ENCODE assay signal across 23 mouse cellular contexts in the genomic region with DNA sequence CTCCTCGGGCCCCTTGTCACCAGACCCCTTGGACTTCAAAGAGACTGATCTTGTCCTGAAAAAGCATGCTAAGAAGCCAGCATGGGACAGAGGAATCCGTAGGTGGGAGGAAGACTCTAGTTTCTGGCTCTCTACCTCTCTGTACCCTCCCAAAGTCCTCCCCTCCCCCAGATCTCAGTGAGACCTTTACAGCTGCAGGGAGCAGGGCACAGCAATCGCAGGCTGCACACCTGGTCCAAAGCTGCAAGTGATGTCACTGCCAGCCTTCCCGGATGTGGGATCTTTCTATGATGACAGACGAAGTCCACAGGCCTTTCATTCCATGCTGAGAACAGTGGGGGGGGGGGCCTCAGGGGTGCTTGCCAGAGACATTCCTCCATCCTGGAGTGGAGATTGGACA. TPM values are rescaled to one million over a fixed set of nuclear protein-coding genes. Genes with fewer than 3 reads are reported as not detected.
DNase-seq lines count a peak whose midpoint lies in the region; ATAC-seq and TF ChIP-seq lines count a peak whose summit lies in the region.
"Had no signal": no experiment of that assay in that cellular context is flagged by ENCODE, and none has a peak within 500 bp of the region (broad histone marks: within the 10 kb centered on the region; RNA-seq: fewer than 3 reads in every experiment).

No protein-coding gene starts in this region.

- peaks cover 8% of the 10 kb centered on the region in 2 experiments; a peak in 3 of 4 replicates for H3K4me1 ChIP-seq in heart, embryonic 14.5 days (ENCODE audit: control insufficient read depth in 2 of 2, insufficient read depth in 2 of 2, low read length in 2 of 2)
- no peaks in the 10 kb centered on the region; the same call in 1 of the 2 replicates for H3K4me1 ChIP-seq in heart, adult 2 months (ENCODE audit: control insufficient read depth, insufficient read depth, low read length)
- peaks cover 11% of the 10 kb centered on the region for H3K4me1 ChIP-seq in midbrain, embryonic 11.5 days (ENCODE audit: control insufficient read depth, insufficient read depth, low read length)
- H3K4me1 ChIP-seq in midbrain, embryonic 16.5 days (ENCODE audit: control insufficient read depth, insufficient read depth, low read length) = peaks cover 4% of the 10 kb centered on the region; the same call in 1 of the 2 replicates
- H3K4me1 ChIP-seq in thymus, adult 2 months (replicated peaks; ENCODE audit: control insufficient read depth, insufficient read depth, low read length) = peaks cover 26% of the 10 kb centered on the region

- TF ChIP-seq POLR2A in heart, adult 2 months (IDR thresholded peaks at IDR 0.05; ENCODE audit: insufficient read depth, low read depth, low read length) = no peak
- no peak for TF ChIP-seq POLR2A in thymus, adult 2 months (IDR thresholded peaks at IDR 0.05; ENCODE audit: control insufficient read depth, extremely low read depth, insufficient read depth, low read length, poor library complexity)

- WGBS in heart, embryonic 14.5 days = 14% methylated on average over 5 of the region's 5 CpGs
- 37% methylated on average over 5 of the region's 5 CpGs for WGBS in heart, adult 2 months
- 36% methylated on average over 5 of the region's 5 CpGs for WGBS in midbrain, embryonic 11.5 days
- WGBS in midbrain, embryonic 16.5 days = 26% methylated on average over 5 of the region's 5 CpGs
- WGBS in thymus, adult 2 months = 45% methylated on average over 5 of the region's 5 CpGs

- TF ChIP-seq EP300 in heart, adult 2 months (IDR thresholded peaks at IDR 0.05; ENCODE audit: insufficient read depth, low read depth, low read length) = no peak

- H3K27ac ChIP-seq in heart, embryonic 14.5 days (replicated peaks in 1 of 2; ENCODE audit: control insufficient read depth in 1 of 2, insufficient read depth in 1 of 2, low read depth in 2 of 2, low read length in 2 of 2) = no peak overlapping the region
- no peak overlapping the region for H3K27ac ChIP-seq in heart, adult 2 months
- no peak overlapping the region for H3K27ac ChIP-seq in midbrain, embryonic 11.5 days (ENCODE audit: low read depth, low read length)
- H3K27ac ChIP-seq in midbrain, embryonic 16.5 days (ENCODE audit: low read length) = no peak overlapping the region
- peak overlapping the region; percentile 89 for H3K27ac ChIP-seq in thymus, adult 2 months (ENCODE audit: control insufficient read depth, insufficient read depth, low read length)
- H3K27ac ChIP-seq: kidney, postnatal 0 days; liver, embryonic 14.5 days had no signal

- no peak overlapping the region for H3K4me2 ChIP-seq in heart, embryonic 14.5 days (ENCODE audit: low read length)
- H3K4me2 ChIP-seq in midbrain, embryonic 11.5 days = no peak overlapping the region
- no peak overlapping the region for H3K4me2 ChIP-seq in midbrain, embryonic 16.5 days (ENCODE audit: low read length)
- H3K4me2 ChIP-seq: embryonic facial prominence, embryonic 12.5 days had no signal

- peaks cover 17% of the 10 kb centered on the region for H3K27me3 ChIP-seq in heart, embryonic 14.5 days (ENCODE audit: control insufficient read depth, insufficient read depth, low read length)
- no peaks in the 10 kb centered on the region for H3K27me3 ChIP-seq in heart, adult 2 months (ENCODE audit: control insufficient read depth, insufficient read depth, low read length)
- H3K27me3 ChIP-seq in midbrain, embryonic 11.5 days (ENCODE audit: control insufficient read depth, insufficient read depth, low read length) = no peaks in the 10 kb centered on the region
- no peaks in the 10 kb centered on the region for H3K27me3 ChIP-seq in midbrain, embryonic 16.5 days (ENCODE audit: control insufficient read depth, insufficient read depth, low read depth, low read length)
- H3K27me3 ChIP-seq in thymus, adult 2 months (ENCODE audit: control insufficient read depth, insufficient read depth, low read length) = no peaks in the 10 kb centered on the region
- H3K27me3 ChIP-seq: embryonic facial prominence, embryonic 12.5 days had no signal

- no peak overlapping the region for H3K4me3 ChIP-seq in heart, embryonic 14.5 days (ENCODE audit: control insufficient read depth in 1 of 2, insufficient read depth in 1 of 2, low read depth in 1 of 2, low read length in 2 of 2)
- no peak overlapping the region for H3K4me3 ChIP-seq in heart, adult 2 months
- H3K4me3 ChIP-seq in midbrain, embryonic 11.5 days (ENCODE audit: low read depth, low read length) = no peak overlapping the region
- H3K4me3 ChIP-seq in midbrain, embryonic 16.5 days (ENCODE audit: low read depth, low read length) = no peak overlapping the region
- no peak overlapping the region for H3K4me3 ChIP-seq in thymus, adult 2 months (ENCODE audit: control insufficient read depth, insufficient read depth, low read length)
- H3K4me3 ChIP-seq: embryonic facial prominence, embryonic 12.5 days; erythroblast, embryonic 14.5 days had no signal

- intact Hi-C loops in heart, adult 2 months (cut with DNase I) = no loop called here

- H3K9ac ChIP-seq in heart, embryonic 14.5 days (ENCODE audit: low read length) = peak overlapping the region; percentile 11; the same call in 1 of the 2 replicates
- no peak overlapping the region for H3K9ac ChIP-seq in heart, adult 2 months (ENCODE audit: low read depth, low read length)
- no peak overlapping the region for H3K9ac ChIP-seq in midbrain, embryonic 11.5 days (ENCODE audit: low read length)
- no peak overlapping the region for H3K9ac ChIP-seq in midbrain, embryonic 16.5 days (ENCODE audit: low read depth, low read length)
- H3K9ac ChIP-seq: embryonic facial prominence, embryonic 12.5 days; liver, embryonic 14.5 days had no signal

- DNase-seq in heart, adult 2 months = no peak
- DNase-seq in midbrain, embryonic 11.5 days (ENCODE audit: low spot score, missing footprints) = peak; percentile 73
- peak; percentile 53 for DNase-seq in thymus, adult 2 months
- DNase-seq in adrenal gland, adult 18-20 months (ENCODE audit: low spot score in 2 of 2) = no peak
- no peak for DNase-seq in spleen, adult 12 weeks (ENCODE audit: low spot score)
- DNase-seq in layer of hippocampus, adult 11-12 months (ENCODE audit: low spot score) = no peak
- DNase-seq: cerebellum, adult 2 months; gastrocnemius, postnatal 25 days; heart, postnatal 10 days; kidney, adult 18-20 months; right cerebral cortex, postnatal 14 days had no signal

- H3K36me3 ChIP-seq in heart, embryonic 14.5 days (ENCODE audit: control insufficient read depth, insufficient read depth, low read length) = no peaks in the 10 kb centered on the region
- H3K36me3 ChIP-seq in heart, adult 2 months (ENCODE audit: control insufficient read depth, insufficient read depth, low read length) = no peaks in the 10 kb centered on the region
- no peaks in the 10 kb centered on the region for H3K36me3 ChIP-seq in midbrain, embryonic 11.5 days (ENCODE audit: control insufficient read depth, insufficient read depth, low read length)
- H3K36me3 ChIP-seq in midbrain, embryonic 16.5 days (ENCODE audit: control insufficient read depth, insufficient read depth, low read length) = no peaks in the 10 kb centered on the region
- H3K36me3 ChIP-seq in thymus, adult 2 months (ENCODE audit: control insufficient read depth, insufficient read depth, low read length) = no peaks in the 10 kb centered on the region
- H3K36me3 ChIP-seq: embryonic facial prominence, embryonic 12.5 days had no signal

- no peaks in the 10 kb centered on the region for H3K79me2 ChIP-seq in heart, adult 2 months (replicated peaks; ENCODE audit: control insufficient read depth, insufficient read depth, low read length)

- ATAC-seq in heart, embryonic 14.5 days (ENCODE audit: insufficient number of reproducible peaks, insufficient read depth, low FRiP score, low read depth) = no peak
- ATAC-seq in midbrain, embryonic 11.5 days (ENCODE audit: low FRiP score) = no peak
- no peak for ATAC-seq in midbrain, embryonic 16.5 days
- ATAC-seq: forebrain, embryonic 14.5 days had no signal

- TF ChIP-seq CTCF in heart, adult 2 months (IDR thresholded peaks at IDR 0.05) = no peak
- TF ChIP-seq CTCF in thymus, adult 2 months (IDR thresholded peaks at IDR 0.05; ENCODE audit: borderline replicate concordance, control insufficient read depth, extremely low read depth, insufficient read depth, low read length, poor library complexity) = no peak

- H3K9me3 ChIP-seq in heart, embryonic 14.5 days (ENCODE audit: control insufficient read depth, low read length) = no peaks in the 10 kb centered on the region
- no peaks in the 10 kb centered on the region for H3K9me3 ChIP-seq in midbrain, embryonic 11.5 days (ENCODE audit: control insufficient read depth, low read length)
- no peaks in the 10 kb centered on the region for H3K9me3 ChIP-seq in midbrain, embryonic 16.5 days (replicated peaks; ENCODE audit: control insufficient read depth, low read length, poor library complexity, severe bottlenecking)
- H3K9me3 ChIP-seq: embryonic facial prominence, embryonic 12.5 days had no signal

RNA-seq across cellular contexts. Expression of a gene that starts 38.5 kb away (rescaled TPM):
- polyA plus RNA-seq in heart, embryonic 14.5 days (2014; fragmentation: Nextera tagmentation; extraction: Ambion mirVana) = not detected in 2 replicates
- total RNA-seq in heart, adult 2 months (2021) = not detected
- 0.04 TPM in 1 of 2 replicates, not detected in the other for polyA plus RNA-seq in heart, adult 2 months (2012; rRNA removed)
- polyA plus RNA-seq in midbrain, embryonic 11.5 days (2014; fragmentation: Nextera tagmentation; extraction: Ambion mirVana) = not detected in 2 replicates
- 0.36 TPM in 1 of 2 replicates, not detected in the other for polyA plus RNA-seq in midbrain, embryonic 16.5 days (2015; fragmentation: Nextera tagmentation; extraction: Ambion mirVana)
- polyA plus RNA-seq in thymus, adult 2 months (2012; rRNA removed) = 0.23 and 0.34 TPM in 2 replicates
- not detected for total RNA-seq in adrenal gland, adult 18-20 months (2021)
- total RNA-seq: gastrocnemius, postnatal 25 days; layer of hippocampus, postnatal 25 days; left cerebral cortex, postnatal 10 days; MEL; neutrophil, adult 5-6 weeks had no signal
- polyA plus RNA-seq: erythroblast, embryonic 14.5 days; forebrain, embryonic 14.5 days; kidney, postnatal 0 days; spleen, adult 2 months had no signal

Comparison
In these comparisons a context has a peak if more than half of its experiments do, and no peak if none do; other contexts are left out.
1. DNase-seq: peak in midbrain, embryonic 11.5 days (single experiment) and thymus, adult 2 months (single experiment); none in heart, adult 2 months (0 of 2), adrenal gland, adult 18-20 months (0 of 2), spleen, adult 12 weeks (single experiment) and layer of hippocampus, adult 11-12 months (single experiment).